Mouse (Mus musculus) megakaryocyte, embryonic 14.5 days (primary cell): Measurements from ENCODE around the gene Fam71f1.

Experiments used
- FLI1 ChIP-seq: IDR thresholded peaks from 2 replicates; pipeline ENCODE4 v1.6.1; 2012; ENCODE audit warnings: low read length, inconsistent platforms, mixed read lengths
- GATA1 ChIP-seq: IDR thresholded peaks from 3 replicates; pipeline ENCODE4 v1.6.1; 2012; ENCODE audit warnings: mixed read lengths, low read length, inconsistent platforms, borderline replicate concordance

DNA sequence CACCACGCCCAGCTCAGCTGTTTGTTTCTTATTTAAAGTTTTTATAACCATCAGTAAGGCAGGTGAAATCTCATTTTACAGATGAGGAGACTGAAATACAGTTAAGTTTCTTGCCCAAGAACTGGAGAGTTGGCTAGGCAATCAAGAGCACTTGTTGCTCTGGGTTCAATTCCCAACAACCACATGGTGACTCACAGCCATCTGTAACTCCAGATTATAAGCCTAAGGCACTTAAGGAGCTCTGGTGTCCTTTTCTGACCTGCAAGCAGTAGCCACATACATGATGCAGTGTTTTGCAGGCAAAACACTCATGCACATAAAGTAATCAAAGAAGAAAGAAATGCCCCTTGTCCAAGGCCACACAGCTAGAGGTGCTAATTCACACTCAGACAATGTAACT, 46.3 kb downstream of the Fam71f1 start:
- TF ChIP-seq FLI1: no peak
- TF ChIP-seq GATA1: no peak
